Mouse (Mus musculus) brain, embryonic 14.5 days (tissue): ENCODE data around the gene Aldh5a1. TPM values are rescaled to one million over a fixed set of nuclear protein-coding genes. Genes with fewer than 3 reads are reported as not detected.
A peak's percentile ranks its signal among the peaks of the same experiment; 100 is the strongest.
"Not testable (repeated sequence)": the region's sequence is repeated elsewhere in the genome, so short reads cannot be mapped to it uniquely, and the experiment has no call there.

Source experiments
- DNase-seq: peaks from one replicate; pipeline ENCODE4 v3.0.0-alpha.2; 2011; ENCODE audit warnings: low read depth
- CTCF ChIP-seq: fragments of 200-500 bp; IDR thresholded peaks from 2 replicates; pipeline ENCODE4 v1.5.1; 2012; ENCODE audit warnings: inconsistent platforms, mild to moderate bottlenecking, moderate library complexity, borderline replicate concordance; ENCODE audit not compliant: insufficient read depth, insufficient read length; ENCODE audit errors: extremely low read depth
- POLR2A ChIP-seq: fragments of 200-500 bp; IDR thresholded peaks from 2 replicates; pipeline ENCODE4 v1.6.1; 2012; ENCODE audit warnings: mild to moderate bottlenecking, inconsistent platforms, borderline replicate concordance; ENCODE audit not compliant: poor library complexity, insufficient read depth, insufficient read length, severe bottlenecking; ENCODE audit errors: extremely low read depth
- polyA plus RNA-seq: library from polyadenylated mRNA; depleted of rRNA; stranded (reverse); fragments of >200 nt; gene quantifications from 2 replicates; pipeline ENCODE4 v1.2.3, GENCODE M21; 2012; rRNA removed

Gene Aldh5a1
- polyA plus RNA-seq, result 12.2 and 17.9 TPM in 2 replicates

- peak; percentile 91 for DNase-seq
- TF ChIP-seq CTCF (peak; percentile 54; the same call in 1 of the 2 replicates), POLR2A (peak; percentile 51)
Observed at GRCm38 (mm10) chr13:24937108-24937838, at the start of gene Aldh5a1. Aldh5a1 (minus strand) TSS chr13:24937661.

DNA sequence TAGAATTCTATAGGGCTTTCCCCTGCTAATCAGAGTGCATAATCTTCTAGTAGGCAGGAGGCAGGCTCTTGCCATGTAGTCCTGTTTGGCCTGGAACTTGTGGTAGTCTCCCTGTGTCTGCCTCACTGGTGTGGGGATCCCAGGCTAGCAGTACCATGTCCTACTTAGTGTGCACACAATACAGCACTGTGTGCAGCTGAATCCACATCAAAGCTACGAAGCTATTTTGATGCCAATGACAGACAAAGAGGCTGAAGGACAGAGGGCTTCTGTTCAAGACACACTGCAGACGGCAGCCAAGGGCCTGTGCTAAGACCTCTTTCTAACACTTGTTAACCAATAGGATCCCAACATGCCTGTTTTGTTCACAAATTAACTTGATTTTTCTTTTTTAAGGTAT, 48.0 kb upstream of the Aldh5a1 start:
- no peak for TF ChIP-seq POLR2A
- no peak for TF ChIP-seq CTCF
- DNase-seq, result peak; percentile 78

DNA sequence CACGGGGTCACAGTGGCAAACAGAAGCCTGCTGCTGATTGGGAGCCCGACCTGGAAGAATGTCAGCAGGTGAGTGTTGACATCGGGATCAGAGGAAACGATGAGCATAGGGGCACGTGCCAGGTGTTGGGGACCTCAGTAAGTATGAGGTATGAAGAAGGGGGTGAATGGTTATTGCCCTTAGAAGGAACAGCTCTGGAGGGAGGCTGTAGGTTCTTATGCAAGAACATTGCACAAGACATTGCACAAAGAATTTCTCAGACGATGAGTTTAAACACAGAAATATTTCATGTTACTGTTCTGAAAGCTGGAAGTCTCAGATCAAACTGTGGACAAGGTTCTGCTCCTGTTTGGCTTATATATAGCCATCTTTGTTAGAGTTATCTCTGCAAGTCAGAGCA, 43.6 kb upstream of the Aldh5a1 start:
- no peak for TF ChIP-seq CTCF
- no peak for TF ChIP-seq POLR2A
- DNase-seq, result no peak

GRCm38 (mm10) chr13:24977820-24978342, 40.4 kb upstream of the Aldh5a1 start:
- TF ChIP-seq POLR2A (no peak), CTCF (no peak)
- DNase-seq, result no peak

DNA sequence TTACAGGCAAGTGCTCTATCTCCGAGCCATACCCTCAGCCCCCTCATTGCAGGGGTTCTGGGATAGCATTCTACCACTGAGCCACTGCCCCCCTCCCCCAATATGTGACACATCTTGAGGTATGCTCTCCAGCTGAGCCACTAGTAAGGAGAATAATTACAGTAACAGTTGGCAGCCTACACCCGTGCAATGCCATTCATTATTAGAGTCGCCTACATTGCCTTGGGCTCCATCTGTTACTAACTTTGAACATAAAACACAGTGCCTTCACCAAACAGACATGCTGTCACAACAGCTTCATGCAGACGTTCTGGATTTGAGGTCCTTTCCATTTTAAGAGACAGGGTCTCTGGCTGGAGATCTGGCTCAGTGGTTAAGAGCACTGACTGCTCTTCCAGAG, 38.9 kb upstream of the Aldh5a1 start:
- DNase-seq, result peak; percentile 75
- no peak for TF ChIP-seq POLR2A

DNA sequence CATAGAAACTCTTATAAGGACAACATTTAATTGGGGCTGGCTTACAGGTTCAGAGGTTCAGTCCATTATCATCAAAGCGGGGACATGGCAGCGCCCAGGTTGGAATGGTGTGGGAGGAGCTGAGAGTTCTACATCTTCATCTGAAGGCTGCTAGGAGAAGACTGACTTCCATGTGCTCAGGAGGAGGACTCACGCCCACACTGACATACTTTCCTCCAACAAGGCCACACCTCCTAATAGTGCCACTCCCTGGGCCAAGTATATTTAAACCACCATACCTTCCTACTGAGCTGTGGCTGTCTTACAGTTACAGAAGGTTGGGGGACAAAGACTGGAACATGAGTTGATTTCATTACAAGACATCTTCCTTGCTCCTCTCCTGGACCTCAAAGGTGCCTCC, 34.3 kb upstream of the Aldh5a1 start:
- DNase-seq, result not testable (repeated sequence)

GRCm38 (mm10) chr13:24965846-24966201, 28.4 kb upstream of the Aldh5a1 start:
- peak; percentile 16 for DNase-seq
- TF ChIP-seq CTCF (no peak), POLR2A (no peak)

GRCm38 (mm10) chr13:24965130-24965845, 27.8 kb upstream of the Aldh5a1 start:
- TF ChIP-seq POLR2A (no peak), CTCF (no peak)
- peak; percentile 32 for DNase-seq

DNA sequence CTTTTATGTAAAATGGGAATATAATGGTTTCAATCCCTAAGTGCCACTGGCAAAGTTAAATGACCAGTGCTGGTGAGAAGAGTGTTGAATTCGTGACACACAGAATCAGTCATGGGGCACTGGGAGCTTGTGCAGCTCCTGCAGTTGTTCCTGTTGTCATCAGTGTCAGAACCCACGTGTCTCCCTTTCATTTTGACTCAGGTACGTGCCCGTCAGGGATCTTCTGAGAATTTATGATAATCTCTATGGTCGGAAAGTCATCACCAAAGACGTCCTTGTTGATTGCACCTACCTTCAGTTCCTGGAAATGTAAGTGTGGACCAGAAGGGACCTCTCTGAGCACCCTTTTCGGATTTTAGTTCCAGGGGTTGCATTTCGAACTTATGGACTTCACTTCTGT, 24.7 kb upstream of the Aldh5a1 start:
- TF ChIP-seq CTCF (no peak), POLR2A (no peak)
- no peak for DNase-seq

GRCm38 (mm10) chr13:24960084-24960483, 22.6 kb upstream of the Aldh5a1 start:
- no peak for DNase-seq
- TF ChIP-seq POLR2A (no peak), CTCF (no peak)

DNA sequence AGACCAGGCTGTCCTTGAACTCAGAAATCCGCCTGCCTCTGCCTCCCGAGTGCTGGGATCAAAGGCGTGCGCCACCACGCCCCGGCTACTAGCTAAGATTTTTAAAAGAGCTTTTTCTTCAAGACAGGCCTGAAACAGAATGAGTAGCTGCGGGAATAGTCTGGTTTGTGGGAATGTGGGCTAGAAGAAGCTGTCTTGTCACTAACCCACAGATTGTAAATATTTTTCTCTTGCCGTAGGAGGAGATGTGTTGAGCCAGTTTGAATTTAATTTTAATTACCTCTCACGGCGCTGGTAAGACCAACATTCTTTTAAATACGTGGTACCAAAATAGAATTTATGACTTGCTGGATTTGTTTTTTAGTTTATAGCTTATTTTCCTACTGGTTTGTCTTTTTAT, 21.2 kb upstream of the Aldh5a1 start:
- no peak for DNase-seq
- no peak for TF ChIP-seq POLR2A
- no peak for TF ChIP-seq CTCF

DNA sequence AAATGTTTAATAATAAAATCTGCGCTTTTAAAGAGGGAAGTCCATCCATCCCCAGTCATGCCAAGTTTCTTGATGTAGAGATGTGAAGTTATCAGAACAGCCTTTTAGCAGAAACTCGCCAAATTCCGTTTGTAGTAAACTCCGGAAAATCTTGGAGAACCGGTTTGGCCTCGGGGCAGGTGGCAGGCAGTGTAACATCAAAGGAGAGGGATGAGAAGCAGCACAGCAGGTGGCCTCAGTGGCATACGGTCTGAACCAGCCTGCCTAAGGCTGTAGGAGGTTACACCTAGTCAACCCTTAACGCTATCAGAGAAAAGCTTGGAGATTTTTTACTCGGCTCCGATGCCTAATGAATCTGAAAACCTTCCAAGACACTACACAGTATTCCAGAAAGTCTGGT, 18.0 kb upstream of the Aldh5a1 start:
- peak; percentile 14 for DNase-seq
- no peak for TF ChIP-seq POLR2A
- TF ChIP-seq CTCF, result no peak
